Mouse (Mus musculus) MN1 (cell line): ENCODE measurements at regions not wholly inside any gene's neighbourhood (a gene's known extent, or its start where the extent isn't known, plus 50 kb on each side); places are given as distances from the start of the nearest gene placed in this dataset.

ENCODE experiments used
- DNase-seq: peaks from one replicate; pipeline ENCODE4 v3.0.0-alpha.2; 2016; ENCODE audit warnings: low spot score

- no peak for DNase-seq
These were observed 627.3 kb upstream of the Tmprss15 start for GRCm38 (mm10) chr16:79718230-79718629.

DNA sequence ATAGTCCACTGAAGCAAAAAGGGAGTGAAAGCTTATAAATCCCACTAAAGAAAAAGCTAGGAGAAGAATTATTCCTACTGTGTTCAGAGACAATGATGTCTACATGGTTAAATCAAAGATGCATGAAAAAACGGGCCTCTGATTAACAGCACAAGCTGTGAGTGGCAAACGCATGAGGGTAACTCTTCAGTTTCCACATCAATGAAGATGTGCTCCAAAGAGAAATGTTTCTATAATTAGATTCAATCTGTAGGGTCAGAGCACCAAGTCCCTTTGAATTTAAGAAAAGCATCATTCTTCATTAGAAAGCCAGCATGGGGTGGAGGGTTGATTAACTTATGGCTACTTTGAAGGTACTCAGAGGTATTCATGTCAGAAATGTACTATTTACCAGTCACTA is 601.5 kb upstream of the Tmprss15 start:
- DNase-seq: no peak

- DNase-seq: no peak
These were observed 560.4 kb upstream of the Tmprss15 start for GRCm38 (mm10) chr16:79651162-79651741.

GRCm38 (mm10) chr16:79640898-79641297 is 550.0 kb upstream of the Tmprss15 start:
- DNase-seq: no peak

- DNase-seq: no peak
These were observed 536.2 kb upstream of the Tmprss15 start for GRCm38 (mm10) chr16:79627139-79627538.

DNA sequence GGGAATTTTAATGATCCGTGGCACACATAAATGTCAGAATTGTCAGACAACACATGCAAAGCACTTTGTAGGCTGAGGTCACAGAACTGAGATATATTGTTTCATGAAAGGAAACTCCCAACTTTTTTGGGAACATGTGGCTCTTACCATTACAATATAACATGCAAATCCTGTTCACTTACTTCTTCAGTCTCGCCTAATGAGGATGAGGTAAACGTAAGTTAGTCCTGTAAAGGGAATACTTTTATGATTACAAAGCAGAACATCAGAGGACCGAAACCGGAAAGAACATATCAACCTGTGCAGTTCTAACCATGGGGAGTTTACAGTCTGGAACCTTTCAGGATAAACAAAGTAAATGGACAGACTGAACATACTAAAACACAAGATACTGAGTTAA is 520.1 kb upstream of the Tmprss15 start:
- no peak for DNase-seq

- no peak for DNase-seq
These were observed 500.0 kb upstream of the Tmprss15 start for GRCm38 (mm10) chr16:79590891-79591290.

GRCm38 (mm10) chr16:79585745-79586144 is 494.8 kb upstream of the Tmprss15 start:
- DNase-seq: no peak

GRCm38 (mm10) chr16:79570867-79571266 is 480.0 kb upstream of the Tmprss15 start:
- DNase-seq: no peak

- DNase-seq: no peak
These were observed 443.5 kb upstream of the Tmprss15 start for GRCm38 (mm10) chr16:79534370-79534769.

GRCm38 (mm10) chr16:79492493-79492892 is 401.6 kb upstream of the Tmprss15 start:
- no peak for DNase-seq

DNA sequence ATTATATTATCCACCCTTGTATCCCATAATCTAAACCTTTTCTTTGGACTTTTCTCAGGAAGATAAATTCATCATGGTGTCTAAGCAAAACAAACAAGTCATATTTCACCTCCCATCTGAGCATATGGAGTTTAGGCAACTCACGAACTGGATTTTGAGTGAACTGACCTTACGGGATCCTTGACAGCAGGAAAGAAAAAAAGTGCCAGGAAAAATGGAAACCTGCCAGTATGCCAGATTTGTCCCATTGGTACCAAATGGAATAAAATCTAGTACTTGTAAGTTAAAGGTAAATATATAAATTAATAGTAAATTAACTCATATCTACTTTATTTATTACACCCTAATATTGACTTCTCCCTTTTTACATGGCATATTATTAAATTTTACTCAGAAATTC is 360.0 kb upstream of the Tmprss15 start:
- DNase-seq: no peak

DNA sequence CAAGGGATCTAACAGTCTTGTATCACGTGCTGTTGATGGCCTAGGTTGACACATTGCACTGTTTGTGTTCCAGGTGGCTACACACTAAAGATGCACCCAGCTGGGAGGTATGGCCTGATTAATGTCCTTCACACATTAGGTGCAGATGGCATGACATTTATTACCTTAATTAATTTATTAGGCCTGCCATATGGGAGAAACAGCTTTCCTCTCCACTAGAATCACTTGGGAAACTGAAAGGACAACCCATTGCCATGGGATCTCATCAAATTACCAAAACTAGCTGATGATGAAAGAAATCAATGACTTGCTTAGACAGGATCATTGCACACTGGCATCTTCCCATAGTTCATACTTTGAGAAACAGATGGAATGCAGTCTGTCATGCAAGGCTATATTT is 358.8 kb upstream of the Tmprss15 start:
- no peak for DNase-seq

DNA sequence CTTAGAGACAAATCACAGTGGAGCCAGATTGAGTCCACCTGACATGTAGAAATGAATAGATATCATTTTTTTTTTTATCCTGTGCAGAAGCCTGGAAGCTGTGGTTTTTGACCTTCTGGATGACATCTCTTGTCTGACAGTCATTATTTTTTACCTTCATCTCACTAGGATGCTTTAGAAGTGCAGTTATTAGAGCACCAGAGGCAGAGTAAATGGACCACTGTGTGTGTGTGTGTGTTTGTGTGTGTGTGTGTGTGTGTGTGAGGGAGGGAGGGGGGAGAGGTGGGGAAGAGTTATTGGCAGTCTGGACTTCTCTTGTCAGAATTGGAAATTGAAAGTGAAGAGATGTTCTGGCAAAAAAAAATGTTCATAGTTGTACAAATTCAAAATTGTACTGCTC is 316.5 kb upstream of the Tmprss15 start:
- no peak for DNase-seq

- no peak for DNase-seq
These were observed 315.3 kb upstream of the Tmprss15 start for GRCm38 (mm10) chr16:79406216-79406615.

DNA sequence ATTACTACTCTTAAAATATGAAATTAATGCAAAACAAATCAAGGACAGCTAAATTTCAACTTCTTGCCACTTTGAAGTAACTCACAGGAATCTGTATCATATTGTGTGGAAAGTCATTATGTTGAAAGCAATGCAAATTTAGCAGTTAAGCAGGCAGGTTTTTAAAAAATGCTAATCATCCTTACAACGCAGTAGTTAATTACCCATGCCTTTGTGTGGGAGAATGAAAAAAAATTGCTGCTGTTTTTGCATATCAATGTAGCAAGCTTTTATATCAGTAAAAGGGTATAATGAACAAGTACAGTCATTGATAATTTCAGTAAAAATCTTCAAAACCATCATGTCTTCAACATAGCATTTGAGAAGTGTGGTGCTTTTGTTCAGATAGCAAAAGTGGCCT is 313.2 kb upstream of the Tmprss15 start:
- DNase-seq: no peak

GRCm38 (mm10) chr16:79400100-79400499 is 309.2 kb upstream of the Tmprss15 start:
- no peak for DNase-seq

- DNase-seq: no peak
These were observed 307.6 kb upstream of the Tmprss15 start for GRCm38 (mm10) chr16:79398476-79398875.

- DNase-seq: no peak
These were observed 303.5 kb upstream of the Tmprss15 start for GRCm38 (mm10) chr16:79394425-79394824.

DNA sequence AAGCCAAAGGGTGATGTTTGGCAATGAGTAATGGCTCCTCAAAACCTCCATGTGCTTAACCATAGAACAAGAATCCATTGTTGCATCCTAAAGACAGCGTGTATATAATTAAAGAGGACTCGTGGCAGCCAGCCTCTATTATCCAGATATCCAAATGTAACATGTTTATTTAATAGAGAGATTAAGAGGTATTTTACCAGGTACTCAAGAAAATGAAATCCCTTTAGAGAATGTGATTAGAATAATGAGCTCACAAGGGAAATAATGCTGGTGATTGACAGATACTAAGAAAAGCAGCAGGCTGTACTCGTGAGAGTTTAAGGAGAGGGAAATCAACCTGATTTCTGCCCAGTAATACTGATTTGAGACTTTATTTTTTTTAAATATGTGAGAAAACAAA is 295.5 kb upstream of the Tmprss15 start:
- no peak for DNase-seq

- no peak for DNase-seq
These were observed 259.2 kb upstream of the Tmprss15 start for GRCm38 (mm10) chr16:79350127-79350526.

DNA sequence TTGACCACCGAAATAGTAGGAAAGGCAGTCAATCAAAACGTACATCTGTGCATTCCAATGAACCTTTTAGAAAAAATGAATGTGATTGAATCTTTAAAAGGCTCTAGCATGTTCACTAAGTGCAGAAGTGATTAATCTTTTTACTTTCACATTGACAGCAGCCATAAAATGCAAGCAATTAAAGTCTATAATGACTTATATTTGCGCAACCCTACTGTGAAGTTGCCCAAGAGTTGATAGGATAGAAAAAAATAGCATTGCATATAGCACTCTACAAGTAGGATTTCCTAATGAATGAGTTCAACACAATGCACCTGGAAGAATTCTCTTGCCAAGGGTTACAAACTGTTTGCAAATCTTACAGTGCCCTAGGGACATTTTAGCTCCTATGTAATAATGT is 251.6 kb upstream of the Tmprss15 start:
- DNase-seq: no peak

- DNase-seq: no peak
These were observed 245.5 kb upstream of the Tmprss15 start for GRCm38 (mm10) chr16:79336416-79336815.

DNA sequence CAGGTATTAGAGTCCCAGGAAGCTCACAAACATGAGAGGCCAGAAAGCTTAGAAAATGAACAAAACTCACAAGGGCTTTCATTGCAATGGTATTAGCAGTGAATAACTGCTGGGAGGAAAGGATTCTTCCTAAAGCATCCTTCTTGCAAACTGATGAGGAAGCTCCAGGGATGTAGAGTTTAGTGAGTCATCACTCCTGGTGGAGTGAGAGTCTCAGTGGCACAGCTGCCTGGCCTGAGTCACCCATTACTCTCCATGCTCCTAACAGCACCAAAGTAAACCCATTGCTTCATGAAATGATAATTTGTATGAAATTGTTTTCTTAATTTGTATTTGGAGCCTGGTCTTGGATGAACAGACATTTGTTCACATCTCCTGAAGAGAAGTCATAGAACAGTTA is 245.1 kb upstream of the Tmprss15 start:
- DNase-seq: no peak

- no peak for DNase-seq
These were observed 222.4 kb upstream of the Tmprss15 start for GRCm38 (mm10) chr16:79313301-79313700.
